Mouse (Mus musculus): ENCODE measurements around the gene Grb2.

Grb2 gene

DNA sequence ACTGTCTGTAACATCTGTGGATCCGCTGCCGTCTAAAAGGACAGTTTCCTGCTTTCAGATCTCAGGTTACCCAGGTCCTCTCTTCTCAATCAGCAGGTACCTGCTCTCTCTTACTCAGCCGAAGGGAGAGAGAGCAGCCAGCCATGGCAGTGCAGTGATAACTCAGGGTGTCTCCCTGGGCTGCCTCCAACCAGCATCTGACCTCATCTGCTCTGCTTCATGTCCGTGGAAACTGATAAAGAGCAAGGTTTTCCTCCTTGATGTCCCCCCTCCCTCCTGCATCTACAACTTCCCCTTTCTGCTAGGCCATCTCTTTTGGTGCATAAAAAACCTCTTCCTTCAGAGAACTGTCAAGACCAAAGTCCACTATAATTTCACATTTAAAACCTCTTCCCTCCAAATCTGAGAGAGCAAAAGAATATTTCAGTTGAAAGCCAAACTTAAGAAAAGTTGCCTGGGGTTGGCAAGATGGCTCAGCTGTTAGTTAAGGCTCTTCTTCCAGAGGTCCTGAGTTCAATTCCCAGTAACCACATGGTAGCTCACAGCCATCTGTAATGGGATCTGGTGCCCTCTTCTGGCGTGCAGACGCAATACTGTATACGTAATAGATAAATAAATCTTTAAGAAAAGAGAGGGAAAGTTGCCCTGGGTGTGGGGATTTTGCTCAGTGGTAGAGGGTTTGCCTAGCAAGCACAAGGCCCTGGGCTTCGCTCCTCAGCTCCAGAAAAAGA is 9.4 kb upstream of the Grb2 start:
- ChIA-PET CTCF (interaction anchor here (0.6 to 2.9 kb wide), 30 partner anchors 9 to 637 kb away, joined by 3 to 22 read pairs (median 4); partner anchors contain the start of genes Mif4gd (in 3 of the 4), Caskin2 (in 1 of the 4) and Nup85 (in 1 of the 4)), POLR2A (interaction anchor here (0.5 to 2.6 kb wide), 17 partner anchors 9 to 307 kb away, joined by 3 to 12 read pairs (median 4); partner anchors contain the start of genes Caskin2 (in 2 of the 4), Grb2 (in 2 of the 4), Mif4gd (in 2 of the 4) and Slc25a19 (in 1 of the 4))

GRCm38 (mm10) chr11:115716410-115717338 is 8.3 kb upstream of the Grb2 start:
- ChIA-PET CTCF (interaction anchor here (0.6 to 3.9 kb wide), 22 partner anchors 17 to 832 kb away, joined by 3 to 35 read pairs (median 4); partner anchors contain the start of genes Mif4gd (in 2 of the 4) and Nup85 (in 1 of the 4)), POLR2A (interaction anchor here in 3 of 4 experiments (0.6 to 2.6 kb wide), 13 partner anchors 8 to 308 kb away, joined by 3 to 12 read pairs (median 4); partner anchors contain the start of genes Slc25a19 (in 2 of the 3), Caskin2 (in 1 of the 3), Grb2 (in 1 of the 3) and Mif4gd (in 1 of the 3))

DNA sequence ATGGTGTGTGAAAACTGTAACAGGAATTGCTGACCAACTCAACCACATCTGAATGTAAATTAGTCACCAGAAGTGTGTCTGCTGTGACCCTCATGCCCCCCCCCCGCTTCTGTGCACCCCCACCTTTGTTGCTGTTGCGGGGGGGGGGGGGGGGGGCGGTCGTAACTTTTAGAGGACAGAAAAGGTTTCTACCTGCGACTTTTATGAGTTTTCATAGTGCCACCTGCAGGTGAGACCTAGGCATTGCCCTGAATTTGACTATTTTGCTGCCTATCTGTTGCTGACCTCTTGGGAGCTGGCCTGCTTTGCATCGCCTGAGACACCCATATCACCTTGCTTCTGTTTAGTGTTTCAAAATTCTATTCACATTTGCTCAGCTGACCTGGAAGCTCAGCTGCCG is 6.1 kb upstream of the Grb2 start:
- CTCF ChIA-PET, result interaction anchor here (0.5 to 3.9 kb wide), 70 partner anchors 10 to 1561 kb away, joined by 3 to 35 read pairs (median 4); partner anchors contain the start of genes Mif4gd (in 2 of the 4), Nt5c (in 1 of the 4), Nup85 (in 1 of the 4) and Slc25a19 (in 1 of the 4)
- POLR2A ChIA-PET, result interaction anchor here in 3 of 4 experiments (0.6 to 1.4 kb wide), 23 partner anchors 16 to 310 kb away, joined by 3 to 12 read pairs (median 3); partner anchors contain the start of genes Mif4gd (in 1 of the 3) and Slc25a19 (in 1 of the 3)

DNA sequence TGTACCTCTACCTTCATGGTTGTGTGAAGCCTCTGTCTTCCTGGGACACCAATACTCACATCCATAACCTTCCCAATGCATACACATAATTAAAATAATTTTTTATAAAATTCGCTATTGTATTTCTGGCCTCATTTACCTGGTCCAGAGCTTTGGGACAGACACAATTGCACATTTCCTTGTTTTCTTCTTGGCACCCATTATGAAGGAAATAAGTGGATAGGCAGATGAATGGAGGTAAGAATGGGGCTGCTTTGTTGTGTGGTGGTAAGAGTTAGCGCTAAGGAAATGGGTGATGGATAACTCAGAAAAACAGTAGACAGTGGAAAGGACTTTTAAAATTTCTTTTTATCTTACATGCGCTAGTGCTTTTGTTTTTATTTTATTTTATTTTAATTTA is 5.0 kb upstream of the Grb2 start:
- CTCF ChIA-PET, result interaction anchor here (0.6 to 3.9 kb wide), 14 partner anchors 9 to 832 kb away, joined by 3 to 35 read pairs (median 4); no protein-coding TSS in a partner anchor
- POLR2A ChIA-PET, result interaction anchor here in 2 of 4 experiments (1.1 to 1.3 kb wide), 3 partner anchors 24 to 147 kb away, joined by 3 to 5 read pairs (median 3); no protein-coding TSS in a partner anchor

DNA sequence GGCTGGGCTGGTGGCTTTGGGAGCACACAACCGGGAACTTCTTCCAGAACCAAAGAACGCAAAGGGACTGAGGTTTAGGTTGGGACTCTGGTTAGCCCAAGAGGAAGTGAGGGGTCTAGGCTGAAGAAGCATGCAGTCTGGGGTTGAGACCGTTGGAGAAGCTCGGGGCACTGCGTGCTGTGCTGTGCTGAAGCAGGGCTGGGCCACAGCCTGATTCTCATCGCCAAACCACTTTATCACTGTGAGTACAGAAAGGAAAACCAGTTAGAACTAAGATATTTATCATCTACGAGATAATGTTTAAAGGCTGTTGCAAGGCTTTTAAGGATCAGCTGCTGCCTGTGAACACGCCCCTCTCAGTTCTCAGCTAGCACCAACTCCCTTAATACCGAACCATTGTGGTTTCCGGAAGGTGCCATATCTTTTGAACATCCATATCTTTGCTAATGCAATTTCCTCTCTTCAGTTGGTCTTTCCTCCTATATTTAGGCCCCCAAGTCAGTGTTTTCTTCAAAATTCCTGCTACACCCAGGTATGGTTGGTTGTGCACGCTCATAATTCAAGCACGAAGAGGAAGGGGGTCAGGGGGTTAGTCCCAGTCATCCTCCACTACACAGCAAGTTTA is 4.4 kb upstream of the Grb2 start:
- POLR2A ChIA-PET, result interaction anchor here in 2 of 4 experiments (1.1 to 1.3 kb wide), 2 partner anchors 25 to 81 kb away, joined by 3 to 5 read pairs; no protein-coding TSS in a partner anchor
- CTCF ChIA-PET, result interaction anchor here in 2 of 4 experiments (1.1 to 3.9 kb wide), 3 partner anchors 10 to 81 kb away, joined by 4 to 35 read pairs (median 5); no protein-coding TSS in a partner anchor

- CTCF ChIA-PET, result interaction anchor here in 2 of 4 experiments (0.9 to 3.9 kb wide), 4 partner anchors 11 to 81 kb away, joined by 3 to 35 read pairs (median 4); no protein-coding TSS in a partner anchor
- POLR2A ChIA-PET, result interaction anchor here in 1 of 4 experiments (1.1 kb wide), 1 partner anchor 81 kb away, joined by 5 read pairs; no protein-coding TSS in a partner anchor
Measured at GRCm38 (mm10) chr11:115712268-115712667, 3.9 kb upstream of the Grb2 start.

DNA sequence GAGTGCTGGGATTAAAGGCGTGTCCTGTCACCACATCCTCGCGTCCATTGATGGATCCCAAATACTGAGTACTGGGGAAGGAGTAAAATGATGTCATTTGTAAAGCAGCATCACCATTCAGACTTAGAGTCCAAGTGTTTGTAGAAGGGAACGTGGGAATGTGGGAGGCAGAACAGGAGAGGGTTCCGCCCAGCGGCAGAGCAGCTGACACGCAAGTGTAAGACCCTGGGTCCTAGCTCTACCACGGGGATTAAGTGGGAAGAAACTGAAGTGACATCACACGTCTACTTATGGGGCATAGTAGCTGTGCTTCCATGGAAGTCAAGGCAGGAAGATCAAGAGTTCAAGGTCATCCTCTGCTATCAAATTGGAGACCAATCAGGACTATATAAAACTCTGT is 2.7 kb upstream of the Grb2 start:
- ChIA-PET POLR2A (interaction anchor here in 2 of 4 experiments (0.6 to 2.0 kb wide), 6 partner anchors 21 to 498 kb away, joined by 3 to 7 read pairs (median 3); no protein-coding TSS in a partner anchor), CTCF (interaction anchor here in 3 of 4 experiments (0.6 to 2.3 kb wide), 6 partner anchors 79 to 735 kb away, joined by 3 to 7 read pairs (median 3); partner anchors contain the start of gene Smim5 (in 1 of the 3))

DNA sequence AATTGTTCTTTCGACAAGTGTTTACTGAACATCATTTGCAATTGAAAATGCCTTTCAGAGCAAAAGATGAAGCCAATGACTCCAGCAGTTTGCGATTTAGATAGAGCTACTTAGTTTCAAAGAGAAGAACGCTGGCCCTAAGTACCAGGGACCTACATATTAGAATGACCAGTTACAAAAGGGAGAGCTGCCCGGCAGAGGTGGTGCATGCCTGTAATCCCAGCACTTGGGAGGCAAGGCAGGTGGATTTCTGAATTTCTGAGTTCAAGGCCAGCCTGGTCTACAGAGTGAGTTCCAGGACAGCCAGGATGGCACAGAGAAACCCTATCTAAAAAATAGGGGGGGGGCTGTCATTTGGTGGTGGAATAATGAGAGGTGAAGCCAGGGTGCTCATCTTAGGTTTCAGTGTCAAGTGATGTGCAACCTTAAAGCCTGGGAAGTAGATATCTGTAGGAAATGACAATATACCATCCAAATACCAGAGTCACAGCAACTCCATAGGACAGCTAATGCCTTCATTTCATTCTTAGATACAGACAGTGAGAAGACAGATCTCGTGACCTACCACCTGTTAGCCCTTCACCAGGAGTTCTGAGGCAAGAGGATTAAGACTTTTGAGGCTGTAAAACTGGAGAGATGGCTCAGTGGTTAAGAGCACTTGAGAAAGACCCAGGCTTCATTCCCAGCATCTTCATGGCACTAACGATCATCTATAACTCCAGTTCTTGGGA is 1.6 kb upstream of the Grb2 start:
- CTCF ChIA-PET, result interaction anchor here in 2 of 4 experiments (0.5 to 2.3 kb wide), 10 partner anchors 13 to 441 kb away, joined by 3 to 9 read pairs (median 6); partner anchors contain the start of genes Mif4gd (in 1 of the 2) and Mrpl38 (in 1 of the 2)
- POLR2A ChIA-PET, result interaction anchor here (0.5 to 4.2 kb wide), 18 partner anchors 8 to 311 kb away, joined by 3 to 45 read pairs (median 13); partner anchors contain the start of genes Mif4gd (in 2 of the 4), Caskin2 (in 1 of the 4), Jpt1 (in 1 of the 4) and Tsen54 (in 1 of the 4)

DNA sequence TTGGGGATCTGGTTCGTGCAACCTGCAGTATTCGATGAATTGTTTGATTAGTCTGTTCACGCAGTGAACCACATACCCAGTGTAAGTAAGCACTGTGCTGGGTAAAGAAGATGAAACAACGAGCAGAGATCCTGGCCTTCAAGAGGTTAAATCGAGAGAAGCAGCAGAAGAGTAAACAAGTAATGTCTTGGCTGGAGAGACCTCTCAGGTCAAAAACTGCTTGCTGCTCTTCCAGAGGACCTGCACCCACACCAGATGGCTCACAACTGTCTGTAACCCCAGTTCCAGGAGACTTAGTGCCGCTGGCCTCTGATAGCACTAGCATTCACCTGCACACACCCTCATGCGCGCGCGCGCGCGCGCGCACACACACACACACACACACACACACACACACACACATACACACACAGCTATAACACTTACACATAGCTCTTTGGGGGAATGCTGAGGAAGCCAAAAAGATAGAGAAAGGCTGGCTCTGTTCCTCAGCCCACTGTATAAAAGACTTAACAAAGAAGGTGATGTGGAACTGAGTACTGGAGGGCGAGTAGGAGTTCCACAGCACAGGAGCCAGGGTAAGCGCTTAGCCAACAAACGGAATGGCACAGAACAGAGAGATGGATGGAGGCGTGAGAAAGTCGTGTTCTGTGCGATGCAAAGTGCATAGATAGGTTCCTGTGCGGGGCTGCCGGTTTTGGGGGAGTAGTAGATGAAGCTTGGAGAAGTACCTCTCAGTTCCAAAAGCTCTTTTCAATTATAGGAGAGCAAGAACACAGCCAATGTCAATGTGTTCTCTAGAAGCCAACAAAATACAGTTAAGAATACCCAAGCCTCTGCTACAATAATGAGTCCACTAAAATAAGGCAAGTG is 795 bp upstream of the Grb2 start:
- POLR2A ChIA-PET, result interaction anchor here (0.5 to 4.2 kb wide), 70 partner anchors 8 to 1553 kb away, joined by 3 to 45 read pairs (median 4); partner anchors contain the start of genes Mif4gd (in 3 of the 4), Caskin2 (in 2 of the 4), Jpt1 (in 2 of the 4) and Slc25a19 (in 2 of the 4)

DNA sequence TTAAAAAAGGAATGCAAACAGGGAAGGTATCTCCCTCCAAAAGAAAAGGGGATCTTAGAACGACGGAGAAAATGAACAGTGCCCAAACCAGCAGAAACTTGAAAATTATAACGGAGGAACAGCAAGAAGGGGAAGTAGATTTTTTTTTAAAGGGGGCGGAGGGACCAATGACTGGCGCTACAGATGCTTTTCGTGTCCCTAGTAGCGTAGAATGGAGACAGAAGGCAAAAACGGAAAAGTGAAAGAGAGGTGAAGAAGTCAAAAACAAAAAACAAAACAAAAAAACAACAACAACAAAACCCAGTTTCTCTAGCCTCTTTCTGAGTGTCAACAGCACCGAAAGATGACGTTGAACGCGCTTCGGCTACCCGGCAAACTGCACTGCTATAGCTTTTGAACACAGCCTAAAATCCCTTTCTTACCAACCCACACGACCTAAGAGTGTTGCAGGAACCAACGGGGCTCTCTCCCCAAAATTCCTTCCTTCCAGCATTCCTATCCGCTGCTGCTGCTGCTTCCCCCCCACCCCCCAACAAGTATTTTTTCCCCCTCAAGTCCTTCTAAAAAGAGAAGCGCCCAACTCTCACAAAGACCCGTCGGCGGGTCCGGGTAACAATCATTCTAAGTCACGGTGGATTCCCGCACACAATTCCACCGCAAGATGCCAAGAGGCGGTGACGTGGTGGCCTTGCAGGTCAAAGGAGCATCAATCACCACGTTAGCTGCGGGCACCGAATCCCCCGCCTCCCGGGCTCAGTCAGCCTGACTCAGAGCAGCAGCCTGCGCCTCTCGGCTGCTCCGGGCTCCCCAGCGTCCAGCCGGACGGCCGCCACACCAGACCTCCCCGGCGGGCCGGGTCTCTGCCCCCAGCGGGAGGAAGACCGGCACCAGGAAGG is 836 bp downstream of the Grb2 start:
- ChIA-PET POLR2A (interaction anchor here (0.6 to 4.2 kb wide), 66 partner anchors 8 to 902 kb away, joined by 3 to 45 read pairs (median 4); partner anchors contain the start of genes Mif4gd (in 3 of the 4), Jpt1 (in 2 of the 4), Nup85 (in 2 of the 4) and Slc25a19 (in 2 of the 4)), CTCF (interaction anchor here in 3 of 4 experiments (0.8 to 2.9 kb wide), 14 partner anchors 8 to 152 kb away, joined by 3 to 20 read pairs (median 6); partner anchors contain the start of genes Mif4gd (in 1 of the 3), Slc25a19 (in 1 of the 3) and Tsen54 (in 1 of the 3))

More for the DNA sequence above, 795 bp upstream of the Grb2 start:
- CTCF ChIA-PET, result interaction anchor here in 3 of 4 experiments (0.5 to 2.9 kb wide), 19 partner anchors 10 to 442 kb away, joined by 3 to 20 read pairs (median 5); partner anchors contain the start of genes Mif4gd (in 2 of the 3), Myo15b (in 1 of the 3) and Tsen54 (in 1 of the 3)

- POLR2A ChIA-PET, result interaction anchor here in 3 of 4 experiments (0.7 to 4.2 kb wide), 10 partner anchors 9 to 389 kb away, joined by 3 to 36 read pairs (median 3); no protein-coding TSS in a partner anchor
Measured at GRCm38 (mm10) chr11:115706584-115706983, 1.8 kb downstream of the Grb2 start.

GRCm38 (mm10) chr11:115705561-115705960 is 2.8 kb downstream of the Grb2 start:
- CTCF ChIA-PET, result interaction anchor here in 3 of 4 experiments (0.6 to 1.6 kb wide), 7 partner anchors 11 to 154 kb away, joined by 3 to 4 read pairs (median 3); partner anchors contain the start of gene Slc25a19 (in 1 of the 3)
- POLR2A ChIA-PET, result interaction anchor here in 2 of 4 experiments (0.7 to 1.6 kb wide), 14 partner anchors 10 to 319 kb away, joined by 3 to 7 read pairs (median 4); partner anchors contain the start of gene Slc25a19 (in 1 of the 2)

More at GRCm38 (mm10) chr11:115706584-115706983, 1.8 kb downstream of the Grb2 start:
- CTCF ChIA-PET, result interaction anchor here in 2 of 4 experiments (0.7 to 2.9 kb wide), 3 partner anchors 8 to 135 kb away, joined by 3 to 20 read pairs (median 6); no protein-coding TSS in a partner anchor

- CTCF ChIA-PET, result interaction anchor here (0.7 to 1.6 kb wide), 8 partner anchors 10 to 356 kb away, joined by 3 to 11 read pairs (median 3); partner anchors contain the start of gene Mif4gd (in 1 of the 4)
- POLR2A ChIA-PET, result interaction anchor here in 2 of 4 experiments (0.6 to 1.6 kb wide), 16 partner anchors 9 to 998 kb away, joined by 3 to 7 read pairs (median 3); partner anchors contain the start of genes Jpt1 (in 1 of the 2) and Slc25a19 (in 1 of the 2)
Measured at GRCm38 (mm10) chr11:115704648-115705047, 3.7 kb downstream of the Grb2 start.
